Mouse (Mus musculus) heart, postnatal 0 days (tissue): Measurements from ENCODE around the gene Sash1.

ENCODE experiments used
- CTCF ChIP-seq: IDR thresholded peaks from 2 replicates; pipeline ENCODE4 v1.5.1; 2016; ENCODE audit warnings: antibody characterized with exemption, control low read depth, low read depth
- EP300 ChIP-seq: IDR thresholded peaks from 2 replicates; pipeline ENCODE4 v1.6.1; 2016; ENCODE audit warnings: antibody characterized with exemption, low read depth

DNA sequence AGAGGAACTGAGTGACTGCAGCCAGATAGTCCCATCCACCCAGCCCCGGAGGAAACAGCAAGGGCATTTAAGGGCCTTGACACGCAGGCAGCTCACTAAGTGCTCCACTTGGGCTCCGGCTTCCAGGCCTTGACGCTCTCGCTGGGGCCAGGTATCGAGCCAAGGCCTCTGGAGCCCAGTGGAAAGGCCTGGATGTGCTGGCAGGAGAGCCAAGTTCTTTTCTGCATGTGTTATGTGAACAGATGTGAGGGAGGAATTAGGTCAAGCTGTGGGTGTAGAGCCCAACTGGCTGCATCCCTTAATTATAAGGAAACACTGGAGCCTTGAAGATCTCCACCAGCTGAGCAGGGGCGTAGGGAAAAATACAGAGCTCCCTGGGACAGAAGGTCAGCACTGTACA is 133.4 kb downstream of the Sash1 start:
- TF ChIP-seq CTCF (no peak), EP300 (no peak)
